Mouse (Mus musculus): ENCODE results near the gene Pcca. TPM values are rescaled to one million over a fixed set of nuclear protein-coding genes. Genes with fewer than 3 reads are reported as not detected.

Pcca gene
- polyA plus RNA-seq, 1 experiment from 2014 or later: 31.5 TPM

- no peak for ATAC-seq (replicated peaks; ENCODE audit: extremely low read depth, insufficient read depth, low FRiP score)
- WGBS: 83% methylated on average over 7 of the region's 7 CpGs
- H3K4me1 ChIP-seq (ENCODE audit: control insufficient read depth, insufficient read depth, low read length): peaks cover 5% of the 10 kb centered on the region; the same call in 1 of the 2 replicates
- no peak overlapping the region for H3K27ac ChIP-seq (ENCODE audit: low read length)
- no peaks in the 10 kb centered on the region for H3K9me3 ChIP-seq (replicated peaks; ENCODE audit: control insufficient read depth, low read length)
- H3K36me3 ChIP-seq (ENCODE audit: control insufficient read depth, insufficient read depth): no peaks in the 10 kb centered on the region
- no peak overlapping the region for H3K9ac ChIP-seq (ENCODE audit: low read length)
- no peak overlapping the region for H3K4me3 ChIP-seq (ENCODE audit: low read length)
- no peaks in the 10 kb centered on the region for H3K27me3 ChIP-seq (ENCODE audit: control insufficient read depth, insufficient read depth, low read length)
- no peak overlapping the region for H3K4me2 ChIP-seq (ENCODE audit: low read depth, low read length)
These were observed 348.8 kb downstream of the Pcca start for GRCm38 (mm10) chr14:122882795-122883409.

- Histone ChIP-seq H3K9me3 (replicated peaks; ENCODE audit: control insufficient read depth, low read length) (no peaks in the 10 kb centered on the region), H3K27ac (ENCODE audit: low read length) (no peak overlapping the region), H3K9ac (ENCODE audit: low read length) (no peak overlapping the region), H3K4me3 (ENCODE audit: low read length) (no peak overlapping the region), H3K4me2 (ENCODE audit: low read depth, low read length) (no peak overlapping the region), H3K27me3 (ENCODE audit: control insufficient read depth, insufficient read depth, low read length) (no peaks in the 10 kb centered on the region), H3K36me3 (ENCODE audit: control insufficient read depth, insufficient read depth) (no peaks in the 10 kb centered on the region), H3K4me1 (ENCODE audit: control insufficient read depth, insufficient read depth, low read length) (peaks cover 10% of the 10 kb centered on the region; the same call in 1 of the 2 replicates)
- 84% methylated on average over 4 of the region's 4 CpGs for WGBS
- ATAC-seq (replicated peaks; ENCODE audit: extremely low read depth, insufficient read depth, low FRiP score): no peak
These were observed 349.3 kb downstream of the Pcca start for GRCm38 (mm10) chr14:122883410-122883806.

GRCm38 (mm10) chr14:122883821-122884584, 349.9 kb downstream of the Pcca start:
- Histone ChIP-seq H3K27me3 (ENCODE audit: control insufficient read depth, insufficient read depth, low read length) (no peaks in the 10 kb centered on the region), H3K27ac (ENCODE audit: low read length) (no peak overlapping the region), H3K4me1 (ENCODE audit: control insufficient read depth, insufficient read depth, low read length) (peaks cover 15% of the 10 kb centered on the region), H3K9ac (ENCODE audit: low read length) (no peak overlapping the region), H3K4me2 (ENCODE audit: low read depth, low read length) (no peak overlapping the region), H3K36me3 (ENCODE audit: control insufficient read depth, insufficient read depth) (no peaks in the 10 kb centered on the region), H3K9me3 (replicated peaks; ENCODE audit: control insufficient read depth, low read length) (no peaks in the 10 kb centered on the region), H3K4me3 (ENCODE audit: low read length) (no peak overlapping the region)
- WGBS: 62% methylated on average over 10 of the region's 10 CpGs
- ATAC-seq (replicated peaks; ENCODE audit: extremely low read depth, insufficient read depth, low FRiP score): no peak

GRCm38 (mm10) chr14:122885893-122886292, 351.8 kb downstream of the Pcca start:
- Histone ChIP-seq H3K36me3 (ENCODE audit: control insufficient read depth, insufficient read depth) (no peaks in the 10 kb centered on the region), H3K27me3 (ENCODE audit: control insufficient read depth, insufficient read depth, low read length) (no peaks in the 10 kb centered on the region), H3K4me2 (ENCODE audit: low read depth, low read length) (no peak overlapping the region), H3K27ac (ENCODE audit: low read length) (no peak overlapping the region), H3K4me1 (ENCODE audit: control insufficient read depth, insufficient read depth, low read length) (peaks cover 15% of the 10 kb centered on the region), H3K4me3 (ENCODE audit: low read length) (no peak overlapping the region), H3K9me3 (replicated peaks; ENCODE audit: control insufficient read depth, low read length) (no peaks in the 10 kb centered on the region), H3K9ac (ENCODE audit: low read length) (no peak overlapping the region)
- 83% methylated on average over 7 of the region's 7 CpGs for WGBS
- no peak for ATAC-seq (replicated peaks; ENCODE audit: extremely low read depth, insufficient read depth, low FRiP score)

GRCm38 (mm10) chr14:122887278-122887677, 353.2 kb downstream of the Pcca start:
- no peaks in the 10 kb centered on the region for H3K27me3 ChIP-seq (ENCODE audit: control insufficient read depth, insufficient read depth, low read length)
- H3K4me3 ChIP-seq (ENCODE audit: low read length): no peak overlapping the region
- H3K36me3 ChIP-seq (ENCODE audit: control insufficient read depth, insufficient read depth): peaks cover 3% of the 10 kb centered on the region; the same call in 1 of the 2 replicates
- no peak overlapping the region for H3K4me2 ChIP-seq (ENCODE audit: low read depth, low read length)
- no peak for ATAC-seq (replicated peaks; ENCODE audit: extremely low read depth, insufficient read depth, low FRiP score)
- 85% methylated on average over 1 of the region's 1 CpGs for WGBS
- no peak overlapping the region for H3K9ac ChIP-seq (ENCODE audit: low read length)
- H3K27ac ChIP-seq (ENCODE audit: low read length): no peak overlapping the region
- H3K4me1 ChIP-seq (ENCODE audit: control insufficient read depth, insufficient read depth, low read length): peaks cover 15% of the 10 kb centered on the region
- H3K9me3 ChIP-seq (replicated peaks; ENCODE audit: control insufficient read depth, low read length): no peaks in the 10 kb centered on the region

GRCm38 (mm10) chr14:122887702-122888479, 353.8 kb downstream of the Pcca start:
- peaks cover 15% of the 10 kb centered on the region for H3K4me1 ChIP-seq (ENCODE audit: control insufficient read depth, insufficient read depth, low read length)
- 0 out of 2 replicates have a peak, but pooled peaks have one; percentile 71 for ATAC-seq (replicated peaks; ENCODE audit: extremely low read depth, insufficient read depth, low FRiP score)
- no peak overlapping the region for H3K4me2 ChIP-seq (ENCODE audit: low read depth, low read length)
- no peak overlapping the region for H3K9ac ChIP-seq (ENCODE audit: low read length)
- H3K36me3 ChIP-seq (ENCODE audit: control insufficient read depth, insufficient read depth): peaks cover 3% of the 10 kb centered on the region; the same call in 1 of the 2 replicates
- H3K27me3 ChIP-seq (ENCODE audit: control insufficient read depth, insufficient read depth, low read length): no peaks in the 10 kb centered on the region
- no peak overlapping the region for H3K4me3 ChIP-seq (ENCODE audit: low read length)
- no peaks in the 10 kb centered on the region for H3K9me3 ChIP-seq (replicated peaks; ENCODE audit: control insufficient read depth, low read length)
- H3K27ac ChIP-seq (ENCODE audit: low read length): peak overlapping the region; percentile 1; the same call in 1 of the 2 replicates
- whole genome bisulfite sequencing: 55% methylated on average over 3 of the region's 3 CpGs

- no peak overlapping the region for H3K4me2 ChIP-seq (ENCODE audit: low read depth, low read length)
- H3K4me3 ChIP-seq (ENCODE audit: low read length): no peak overlapping the region
- WGBS: 41% methylated on average over 1 of the region's 1 CpGs
- peak overlapping the region; percentile 1; the same call in 1 of the 2 replicates for H3K27ac ChIP-seq (ENCODE audit: low read length)
- peaks cover 15% of the 10 kb centered on the region for H3K4me1 ChIP-seq (ENCODE audit: control insufficient read depth, insufficient read depth, low read length)
- ATAC-seq (replicated peaks; ENCODE audit: extremely low read depth, insufficient read depth, low FRiP score): peak; percentile 59
- H3K27me3 ChIP-seq (ENCODE audit: control insufficient read depth, insufficient read depth, low read length): no peaks in the 10 kb centered on the region
- H3K9ac ChIP-seq (ENCODE audit: low read length): no peak overlapping the region
- peaks cover 3% of the 10 kb centered on the region; the same call in 1 of the 2 replicates for H3K36me3 ChIP-seq (ENCODE audit: control insufficient read depth, insufficient read depth)
- H3K9me3 ChIP-seq (replicated peaks; ENCODE audit: control insufficient read depth, low read length): no peaks in the 10 kb centered on the region
These were observed 354.4 kb downstream of the Pcca start for GRCm38 (mm10) chr14:122888480-122888872.

GRCm38 (mm10) chr14:122891470-122891968, 357.4 kb downstream of the Pcca start:
- H3K9ac ChIP-seq (ENCODE audit: low read length): no peak overlapping the region
- no peaks in the 10 kb centered on the region for H3K27me3 ChIP-seq (ENCODE audit: control insufficient read depth, insufficient read depth, low read length)
- peaks cover 15% of the 10 kb centered on the region for H3K4me1 ChIP-seq (ENCODE audit: control insufficient read depth, insufficient read depth, low read length)
- no peaks in the 10 kb centered on the region for H3K9me3 ChIP-seq (replicated peaks; ENCODE audit: control insufficient read depth, low read length)
- 88% methylated on average over 12 of the region's 12 CpGs for WGBS
- no peak overlapping the region for H3K4me2 ChIP-seq (ENCODE audit: low read depth, low read length)
- peaks cover 3% of the 10 kb centered on the region; the same call in 1 of the 2 replicates for H3K36me3 ChIP-seq (ENCODE audit: control insufficient read depth, insufficient read depth)
- no peak for ATAC-seq (replicated peaks; ENCODE audit: extremely low read depth, insufficient read depth, low FRiP score)
- no peak overlapping the region for H3K27ac ChIP-seq (ENCODE audit: low read length)
- H3K4me3 ChIP-seq (ENCODE audit: low read length): no peak overlapping the region

All from heart, embryonic 16.5 days (tissue).